Mouse (Mus musculus) heart, postnatal 0 days (tissue): ENCODE measurements around the gene Adam1a. TPM values are rescaled to one million over a fixed set of nuclear protein-coding genes. Genes with fewer than 3 reads are reported as not detected.

ENCODE experiments used
- ATAC-seq: fragments of 200-750 bp; cut with Nextera tagmentation; 2 replicates; pipeline ENCODE4 v1.8.0; 2017; ENCODE audit warnings: low read depth, moderate number of reproducible peaks, moderate library complexity; ENCODE audit not compliant: insufficient read depth
- DNase-seq: peaks from one replicate; pipeline ENCODE4 v3.0.0-alpha.2; 2016; ENCODE audit warnings: low spot score
- H3K27ac ChIP-seq: fragments of 300-500 bp; sonication (generic); 2 replicates; pipeline ENCODE4 v1.5.1; 2014; ENCODE audit warnings: low read depth, mild to moderate bottlenecking
- H3K27me3 ChIP-seq: fragments of 300-500 bp; sonication (generic); 2 replicates; pipeline ENCODE4 v1.6.1; 2014; ENCODE audit warnings: low read length, mixed read lengths; ENCODE audit not compliant: control insufficient read depth, insufficient read depth
- H3K36me3 ChIP-seq: fragments of 300-500 bp; sonication (generic); replicated peaks from 2 replicates; pipeline ENCODE4 v1.6.1; 2014; ENCODE audit warnings: low read length, mixed read lengths; ENCODE audit not compliant: control insufficient read depth, insufficient read depth
- H3K4me1 ChIP-seq: fragments of 300-500 bp; sonication (generic); 2 replicates; pipeline ENCODE4 v1.6.1; 2014; ENCODE audit warnings: antibody characterized with exemption; ENCODE audit not compliant: control insufficient read depth, insufficient read depth
- H3K4me2 ChIP-seq: fragments of 300-500 bp; sonication (generic); 2 replicates; pipeline ENCODE4 v1.6.1; 2014; ENCODE audit warnings: low read depth, mild to moderate bottlenecking, low read length, moderate library complexity
- H3K4me3 ChIP-seq: fragments of 300-500 bp; sonication (generic); 2 replicates; pipeline ENCODE4 v1.5.1; 2014; ENCODE audit warnings: low read depth, low read length
- H3K9ac ChIP-seq: fragments of 300-500 bp; sonication (generic); replicated peaks from 2 replicates; pipeline ENCODE4 v1.6.1; 2014; ENCODE audit warnings: low read depth, low read length, mixed read lengths
- H3K9me3 ChIP-seq: fragments of 300-500 bp; sonication (generic); replicated peaks from 2 replicates; pipeline ENCODE4 v1.6.1; 2016; ENCODE audit warnings: low read length; ENCODE audit not compliant: control insufficient read depth
- CTCF ChIP-seq: IDR thresholded peaks from 2 replicates; pipeline ENCODE4 v1.5.1; 2016; ENCODE audit warnings: antibody characterized with exemption, control low read depth, low read depth
- EP300 ChIP-seq: IDR thresholded peaks from 2 replicates; pipeline ENCODE4 v1.6.1; 2016; ENCODE audit warnings: antibody characterized with exemption, low read depth
- WGBS: fragments of 180-500 bp; shearing (Covaris S2); extraction: QIAGEN DNeasy Blood & Tissue Kit; methylation state at CpG from one replicate; pipeline ENCODE4 v1.1.7; 2014; 5-methylcytosine and 5-hydroxymethylcytosine counted together
- polyA plus RNA-seq: library from polyadenylated mRNA; unstranded; fragments of >200 nt; fragmentation: Nextera tagmentation; extraction: Ambion mirVana; gene quantifications from 2 replicates; pipeline ENCODE4 v1.2.1, GENCODE M21; 2015
- total RNA-seq: library from RNA; depleted of rRNA; stranded (reverse); fragments of >200 nt; gene quantifications from 2 replicates; pipeline ENCODE4 v1.2.3, GENCODE M21; 2014; ENCODE audit warnings: low replicate concordance

Gene Adam1a
- total and polyA plus RNA-seq, 2 experiments from 2014 or later, result 0.44 to 4.1 TPM

DNA sequence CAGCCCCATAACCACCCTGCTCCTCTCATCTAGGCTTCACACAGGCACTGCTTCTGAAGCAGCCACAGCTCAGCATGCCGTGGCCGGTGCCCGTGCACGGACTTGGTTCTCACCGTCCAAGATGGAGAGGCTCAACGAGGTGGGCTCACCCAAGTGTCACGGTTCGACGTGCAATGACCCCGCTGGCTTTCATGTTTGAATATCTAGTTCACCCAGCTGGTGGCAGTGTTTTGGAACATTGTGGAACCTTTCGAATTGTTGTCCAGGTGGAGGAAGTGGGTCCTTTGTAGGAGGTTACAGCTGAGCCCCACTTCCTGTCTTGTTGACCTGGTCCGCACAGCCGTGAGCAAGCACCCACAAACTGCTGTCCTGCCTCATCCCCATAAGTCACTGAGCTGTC lies 28.9 kb upstream of the Adam1a start:
- no peak for DNase-seq
- Histone ChIP-seq H3K4me3 (no peak overlapping the region), H3K27me3 (no peaks in the 10 kb centered on the region), H3K36me3 (peaks cover 16% of the 10 kb centered on the region), H3K27ac (no peak overlapping the region), H3K4me2 (no peak overlapping the region), H3K9me3 (no peaks in the 10 kb centered on the region), H3K4me1 (no peaks in the 10 kb centered on the region), H3K9ac (no peak overlapping the region)
- TF ChIP-seq EP300 (no peak), CTCF (no peak)
- no peak for ATAC-seq
- WGBS, result 79% methylated on average over 13 of the region's 13 CpGs

DNA sequence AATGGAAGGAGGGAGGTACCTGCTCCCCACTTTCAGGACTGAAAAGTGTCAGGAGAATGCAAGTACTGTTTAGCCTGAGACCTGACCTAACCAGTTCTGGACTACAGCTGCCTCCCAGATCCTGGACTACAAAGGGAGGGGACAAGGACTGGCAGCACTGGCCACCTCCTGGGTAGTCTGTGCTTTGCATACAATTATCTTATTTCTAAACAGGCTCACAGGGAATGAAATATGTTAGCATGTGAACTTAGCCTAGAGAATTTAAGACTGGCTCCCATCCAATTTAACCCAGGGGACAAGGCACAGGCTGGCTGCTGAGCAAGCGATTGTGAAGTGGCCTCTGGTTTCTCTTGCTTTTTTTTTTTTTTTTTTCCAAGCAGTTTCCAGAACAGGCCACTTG lies 25.5 kb upstream of the Adam1a start:
- Histone ChIP-seq H3K36me3 (peaks cover 15% of the 10 kb centered on the region), H3K4me3 (no peak overlapping the region), H3K9me3 (no peaks in the 10 kb centered on the region), H3K27ac (no peak overlapping the region), H3K4me1 (no peaks in the 10 kb centered on the region), H3K4me2 (no peak overlapping the region), H3K9ac (no peak overlapping the region), H3K27me3 (no peaks in the 10 kb centered on the region)
- TF ChIP-seq CTCF (no peak), EP300 (no peak)
- 57% methylated on average over 1 of the region's 1 CpGs for WGBS
- DNase-seq (no peak), ATAC-seq (peak; percentile 28; the same call in 1 of the 2 replicates)

DNA sequence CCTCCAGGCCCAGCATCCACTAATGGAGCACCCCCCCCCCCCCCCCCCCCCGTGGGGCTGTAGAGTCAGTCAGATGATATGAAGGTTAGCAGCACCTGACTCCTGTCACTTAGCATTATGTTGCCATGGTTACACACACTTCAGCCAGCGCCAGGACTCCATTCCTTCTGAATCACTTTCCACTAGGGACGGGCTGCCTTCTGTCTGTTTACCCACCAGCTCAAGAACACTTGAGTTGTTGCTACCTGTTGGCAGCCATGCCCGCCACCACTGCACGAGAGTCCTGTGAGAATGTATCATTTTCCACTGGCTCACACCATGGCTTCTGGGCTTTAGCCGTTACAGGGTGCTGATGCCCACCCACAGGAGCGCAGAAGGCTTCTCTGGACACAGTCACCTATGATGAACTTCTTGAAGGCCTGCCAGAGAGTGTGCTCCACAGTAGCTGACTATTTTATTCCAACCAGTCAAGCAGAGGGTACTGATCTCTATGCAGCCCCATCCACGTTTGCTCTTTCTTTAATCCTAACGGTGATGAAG lies 24.7 kb upstream of the Adam1a start:
- no peak overlapping the region for H3K9ac ChIP-seq
- H3K4me2 ChIP-seq, result no peak overlapping the region
- H3K9me3 ChIP-seq, result no peaks in the 10 kb centered on the region
- peaks cover 15% of the 10 kb centered on the region for H3K36me3 ChIP-seq
- H3K4me1 ChIP-seq, result no peaks in the 10 kb centered on the region
- TF ChIP-seq CTCF (no peak), EP300 (no peak)
- H3K27me3 ChIP-seq, result no peaks in the 10 kb centered on the region
- no peak for ATAC-seq
- 81% methylated on average over 9 of the region's 9 CpGs for WGBS
- no peak overlapping the region for H3K4me3 ChIP-seq
- no peak for DNase-seq
- no peak overlapping the region for H3K27ac ChIP-seq

DNA sequence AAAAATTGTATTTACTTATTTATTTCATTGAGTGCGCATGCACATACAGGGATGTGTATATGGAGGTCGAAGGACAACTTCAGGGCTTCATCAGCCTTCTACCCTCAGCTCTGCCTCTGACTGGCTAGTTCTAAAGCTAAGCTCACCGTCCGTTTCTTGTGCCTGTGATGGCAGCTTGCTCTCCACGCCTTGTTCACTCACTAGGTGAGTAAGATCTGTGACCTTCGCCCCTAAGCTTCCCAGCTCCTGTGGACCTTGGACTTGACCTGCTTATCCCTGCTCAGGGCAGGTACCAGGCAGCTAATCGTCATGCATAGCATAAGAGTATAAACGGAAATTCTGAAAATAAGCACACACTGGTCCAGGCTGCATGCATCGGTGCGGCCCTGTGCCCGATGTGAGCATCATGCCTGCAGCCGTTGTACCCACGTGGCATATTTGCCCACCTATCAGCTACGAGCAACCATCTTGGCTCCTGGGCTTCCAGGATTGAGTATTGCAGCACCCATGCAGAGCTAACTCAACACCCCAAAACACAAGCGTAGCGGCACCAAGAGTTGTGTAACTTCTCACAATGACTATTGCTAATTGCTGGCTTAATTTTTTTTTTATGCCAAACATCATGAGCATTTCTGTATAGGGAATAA lies 20.9 kb upstream of the Adam1a start:
- Histone ChIP-seq H3K4me2 (no peak overlapping the region), H3K27ac (no peak overlapping the region), H3K36me3 (peaks cover 3% of the 10 kb centered on the region), H3K27me3 (no peaks in the 10 kb centered on the region), H3K9me3 (no peaks in the 10 kb centered on the region), H3K9ac (no peak overlapping the region), H3K4me3 (no peak overlapping the region), H3K4me1 (no peaks in the 10 kb centered on the region)
- ATAC-seq (no peak), DNase-seq (no peak)
- TF ChIP-seq EP300 (no peak), CTCF (no peak)
- WGBS, result 88% methylated on average over 16 of the region's 16 CpGs

DNA sequence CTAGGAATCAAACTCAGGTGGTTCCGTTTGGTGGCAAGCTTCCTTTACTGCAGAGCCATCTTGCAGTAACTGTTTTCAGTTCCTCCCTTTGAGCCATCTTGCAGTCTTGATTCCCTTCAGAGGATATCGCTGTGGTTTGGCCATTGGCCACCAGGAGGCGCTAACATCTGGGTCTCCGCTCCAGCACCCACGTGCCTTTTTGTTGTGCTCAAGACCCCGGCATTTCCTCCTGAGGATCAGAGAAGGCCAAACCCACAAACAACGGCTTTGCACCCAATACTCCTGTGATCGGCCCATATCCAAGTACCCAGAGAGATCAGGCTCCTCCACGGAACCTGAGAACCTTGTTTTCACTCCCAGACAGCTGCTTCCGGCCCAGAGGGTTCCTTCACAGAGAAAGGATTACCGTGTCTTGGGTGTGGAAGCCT lies 19.2 kb upstream of the Adam1a start:
- H3K9me3 ChIP-seq, result no peaks in the 10 kb centered on the region
- 5% methylated on average over 11 of the region's 11 CpGs for WGBS
- no peaks in the 10 kb centered on the region for H3K27me3 ChIP-seq
- H3K36me3 ChIP-seq, result peaks cover 3% of the 10 kb centered on the region
- no peak overlapping the region; the same call in 1 of the 2 replicates for H3K9ac ChIP-seq
- ATAC-seq (peak; percentile 55), DNase-seq (peak; percentile 82)
- H3K27ac ChIP-seq, result no peak overlapping the region
- no peak overlapping the region; the same call in 1 of the 2 replicates for H3K4me3 ChIP-seq
- TF ChIP-seq EP300 (no peak), CTCF (peak; percentile 78)
- H3K4me2 ChIP-seq, result peak overlapping the region; percentile 48
- H3K4me1 ChIP-seq, result no peaks in the 10 kb centered on the region
